Mouse (Mus musculus) C2C12 (cell line): ENCODE measurements around the gene Cav1.

Experiments used
- CEBPB ChIP-seq: IDR thresholded peaks from one replicate; pipeline ENCODE4 v1.6.1; 2011; ENCODE audit warnings: low read depth, mild to moderate bottlenecking, control low read depth, moderate library complexity
- CTCF ChIP-seq: IDR thresholded peaks from one replicate; pipeline ENCODE4 v1.5.1; 2011; ENCODE audit not compliant: control insufficient read depth, insufficient read depth, insufficient read length
- FOSL1 ChIP-seq: IDR thresholded peaks from one replicate; pipeline ENCODE4 v1.8.0; 2011; ENCODE audit warnings: mild to moderate bottlenecking, low read length; ENCODE audit not compliant: poor library complexity, insufficient read depth, severe bottlenecking
- MAX ChIP-seq: IDR thresholded peaks from one replicate; pipeline ENCODE4 v1.6.1; 2011; ENCODE audit warnings: mild to moderate bottlenecking, control low read depth
- USF1 ChIP-seq: IDR thresholded peaks from one replicate; pipeline ENCODE4 v1.6.1; 2011; ENCODE audit warnings: low read depth, mild to moderate bottlenecking, control low read depth, moderate library complexity

GRCm38 (mm10) chr6:17278366-17278765 is 27.8 kb upstream of the Cav1 start:
- no peak for TF ChIP-seq CTCF
- no peak for TF ChIP-seq USF1
- no peak for TF ChIP-seq FOSL1
- no peak for TF ChIP-seq CEBPB
- TF ChIP-seq MAX = no peak
